Mouse (Mus musculus) brain, adult 2 months (tissue): ENCODE measurements at regions not wholly inside any gene's neighbourhood (a gene's known extent, or its start where the extent isn't known, plus 50 kb on each side); places are given as distances from the start of the nearest gene placed in this dataset.

Source experiments
- DNase-seq: peaks from one replicate; pipeline ENCODE4 v3.0.0; 2011; ENCODE audit warnings: low read depth, low spot score

DNA sequence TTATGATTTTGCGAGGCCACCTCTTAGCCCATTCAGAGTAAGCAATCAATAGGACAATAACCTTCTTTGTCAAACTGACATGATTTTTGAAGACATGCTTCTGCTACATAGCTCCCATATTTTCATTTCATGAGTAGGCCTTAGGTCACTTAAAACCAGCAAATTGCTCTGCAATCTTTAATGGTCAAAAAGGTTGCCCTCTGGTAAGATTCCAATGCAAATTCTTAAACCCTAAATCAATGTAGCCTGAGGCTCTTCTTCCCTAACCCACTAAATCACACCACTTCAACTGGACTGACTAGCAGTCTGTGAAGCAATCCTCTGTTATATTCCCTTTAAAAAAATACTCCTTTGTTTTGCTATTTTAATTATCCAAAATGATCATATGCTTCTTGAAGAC is 1359.0 kb upstream of the Nudt12 start:
- no peak for DNase-seq

DNA sequence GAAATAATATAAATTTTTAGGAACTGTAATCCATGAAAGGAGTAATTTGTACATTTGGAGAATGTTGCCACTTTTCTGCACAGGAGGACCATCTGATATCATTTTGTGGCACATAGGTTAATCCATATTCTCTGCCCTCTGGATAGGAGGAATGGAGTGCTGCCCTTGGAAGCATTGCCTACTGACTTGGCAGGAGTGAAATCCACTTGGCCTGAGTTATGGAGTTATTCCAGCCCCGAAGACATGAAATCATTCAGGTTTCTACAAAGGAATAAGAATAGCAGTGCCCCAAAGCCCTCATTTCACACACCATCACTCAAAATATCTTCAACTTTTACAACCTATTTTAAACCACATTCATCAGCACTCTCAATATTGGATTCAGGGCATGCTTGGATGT is 1342.2 kb upstream of the Nudt12 start:
- DNase-seq: peak; percentile 3

DNA sequence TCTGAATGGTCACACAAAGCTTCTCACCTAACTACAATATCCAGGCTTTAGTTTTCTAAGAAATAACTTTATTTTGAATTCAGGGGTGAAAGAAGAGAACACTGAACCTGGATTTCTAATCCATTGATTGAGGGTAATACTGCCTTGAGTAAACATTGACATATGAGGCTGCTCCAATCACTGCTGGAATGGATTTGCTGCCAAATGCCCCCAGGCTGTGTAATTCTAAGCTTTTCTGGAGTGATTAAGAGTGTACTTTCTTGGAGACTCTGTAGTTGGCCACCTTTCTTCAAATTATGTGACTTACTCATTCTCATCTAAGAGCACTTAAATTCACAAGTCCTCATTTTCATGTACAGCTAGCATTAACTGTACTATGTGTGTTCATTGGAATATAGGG is 1331.5 kb upstream of the Nudt12 start:
- no peak for DNase-seq

DNA sequence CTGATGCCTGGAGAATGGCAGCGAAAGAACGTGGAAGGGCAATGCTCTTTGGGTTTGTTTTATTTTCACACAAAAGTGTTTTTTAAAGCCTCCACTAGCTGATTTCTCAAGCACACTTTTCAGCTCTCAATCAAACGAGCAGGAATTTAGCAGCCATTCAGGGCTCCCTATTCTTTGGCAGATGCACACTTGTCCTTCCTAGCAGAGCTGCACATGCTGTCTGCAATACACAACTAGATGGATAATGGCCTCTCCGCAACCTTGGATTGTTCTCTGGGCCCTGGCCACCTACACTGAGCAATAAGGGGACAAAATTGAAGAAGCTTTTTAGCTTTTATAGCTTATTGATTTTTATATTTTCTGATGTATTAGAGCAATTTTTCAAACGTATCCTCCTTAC is 1324.5 kb upstream of the Nudt12 start:
- DNase-seq: peak; percentile 8

DNA sequence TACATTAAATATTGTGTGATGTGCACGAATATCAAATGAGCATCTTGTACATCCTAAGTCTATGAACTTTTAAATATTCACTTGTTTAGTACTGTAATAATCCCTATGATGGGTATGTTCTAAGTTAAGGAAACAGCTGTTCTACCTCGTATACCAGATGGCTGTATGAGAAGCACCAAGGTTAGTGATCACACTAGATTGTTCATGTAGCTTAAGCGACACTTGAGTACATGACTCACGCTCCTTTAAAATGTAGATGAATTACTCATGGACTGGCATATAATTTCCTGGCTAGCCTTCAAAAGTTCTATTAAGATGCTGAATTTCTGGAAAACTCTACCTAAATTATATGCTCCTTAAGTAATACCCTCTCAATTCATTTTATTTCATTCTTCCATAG is 1307.9 kb upstream of the Nudt12 start:
- peak; percentile 57 for DNase-seq
